Mouse (Mus musculus) B cell, adult 2 months (primary cell): ENCODE results near the gene Psmd11.

Experiments used
- DNase-seq, 2 experiments: peaks; one replicate each; pipeline ENCODE4 v3.0.0; 2022

Psmd11 gene

GRCm38 (mm10) chr11:80508361-80509175 lies 80.2 kb downstream of the Psmd11 start:
- DNase-seq: peak; percentile 81 to 85

GRCm38 (mm10) chr11:80509176-80509506 lies 80.7 kb downstream of the Psmd11 start:
- peak in 1 of 2 experiments; percentile 81 for DNase-seq

GRCm38 (mm10) chr11:80510124-80510523 lies 81.7 kb downstream of the Psmd11 start:
- no peak for DNase-seq

GRCm38 (mm10) chr11:80512313-80513056 lies 84.1 kb downstream of the Psmd11 start:
- peak; percentile 38 to 46 for DNase-seq

GRCm38 (mm10) chr11:80513796-80514195 lies 85.4 kb downstream of the Psmd11 start:
- DNase-seq: peak; percentile 46

- no peak for DNase-seq
Observed at GRCm38 (mm10) chr11:80515346-80515745, 86.9 kb downstream of the Psmd11 start.

GRCm38 (mm10) chr11:80515895-80516294 lies 87.5 kb downstream of the Psmd11 start:
- DNase-seq: no peak

- DNase-seq: no peak
Observed at GRCm38 (mm10) chr11:80518421-80519367, 90.3 kb downstream of the Psmd11 start.

GRCm38 (mm10) chr11:80521148-80521547 lies 92.7 kb downstream of the Psmd11 start:
- DNase-seq: no peak
